Mouse (Mus musculus) embryonic fibroblast, embryonic 13.5 days (primary cell): ENCODE data around the gene Fah. TPM values are rescaled to one million over a fixed set of nuclear protein-coding genes. Genes with fewer than 3 reads are reported as not detected.

ENCODE experiments used
- H3K27ac ChIP-seq: 2 replicates; pipeline ENCODE4 v1.5.1; 2012; ENCODE audit warnings: low read length, control low read depth, inconsistent platforms; ENCODE audit not compliant: insufficient read depth
- H3K4me1 ChIP-seq: 2 replicates; pipeline ENCODE4 v1.6.1; 2011; ENCODE audit warnings: low read length; ENCODE audit not compliant: control insufficient read depth, insufficient read depth
- H3K4me3 ChIP-seq: 2 replicates; pipeline ENCODE4 v1.5.1; 2011; ENCODE audit warnings: mild to moderate bottlenecking, control low read depth, low read length; ENCODE audit not compliant: insufficient read depth
- CTCF ChIP-seq: IDR thresholded peaks from 2 replicates; pipeline ENCODE4 v1.5.1; 2011; ENCODE audit warnings: mild to moderate bottlenecking, control low read depth, low read length, moderate library complexity, borderline replicate concordance; ENCODE audit not compliant: insufficient read depth
- POLR2A ChIP-seq: IDR thresholded peaks from 2 replicates; pipeline ENCODE4 v1.6.1; 2011; ENCODE audit warnings: low read depth, mild to moderate bottlenecking, control low read depth, low read length, moderate library complexity
- polyA plus RNA-seq: library from polyadenylated mRNA; stranded (reverse); fragments of >200 nt; gene quantifications from 2 replicates; pipeline ENCODE4 v1.2.4, GENCODE M21; 2011; ENCODE audit warnings: low read depth; ENCODE audit not compliant: missing spikeins, insufficient read length

The Fah gene
- polyA plus RNA-seq, 1 experiment = 41.5 TPM

DNA sequence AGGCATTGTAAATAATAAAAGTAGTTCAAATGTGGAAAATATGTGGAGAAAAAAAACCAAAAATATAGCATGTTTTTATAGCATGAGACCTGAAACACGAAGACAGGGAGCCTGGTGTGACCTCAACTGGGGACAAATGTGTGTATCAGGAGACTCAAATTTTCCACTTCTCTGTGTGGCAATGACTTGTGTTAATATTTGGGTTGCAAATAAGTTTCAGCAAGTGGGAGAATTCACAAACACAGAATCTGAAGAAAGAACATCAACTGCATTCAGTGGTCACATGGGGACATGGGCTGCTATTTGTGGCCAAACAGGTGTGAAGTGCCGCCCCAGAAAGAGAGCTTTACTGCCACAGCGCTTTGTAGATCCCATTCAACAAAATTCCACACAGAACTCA lies 9.9 kb downstream of the Fah start:
- Histone ChIP-seq H3K4me3 (no peak overlapping the region), H3K4me1 (no peaks in the 10 kb centered on the region), H3K27ac (no peak overlapping the region)
- TF ChIP-seq CTCF (no peak), POLR2A (no peak)

DNA sequence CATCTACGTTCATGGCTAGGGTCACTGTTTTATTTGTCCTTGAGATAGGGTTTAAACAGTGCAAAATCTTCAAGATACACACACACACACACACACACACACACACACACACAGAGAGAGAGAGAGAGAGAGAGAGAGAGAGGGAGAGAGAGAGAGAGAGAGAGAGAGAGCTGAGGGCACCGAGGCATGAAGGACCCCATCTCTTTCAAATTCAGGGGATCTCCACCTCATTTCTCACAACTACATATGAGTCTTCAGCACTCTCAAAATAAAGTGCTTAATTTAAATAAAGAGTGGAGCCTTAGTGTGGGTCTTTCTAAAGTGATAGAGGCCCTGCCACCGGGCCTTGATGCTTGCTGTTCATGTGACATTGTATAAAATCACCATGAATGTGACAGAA lies 10.5 kb downstream of the Fah start:
- 0 out of 2 replicates have a peak, but pooled peaks cover 3% of the 10 kb centered on the region for H3K4me1 ChIP-seq
- TF ChIP-seq POLR2A = no peak
- no peak for TF ChIP-seq CTCF

DNA sequence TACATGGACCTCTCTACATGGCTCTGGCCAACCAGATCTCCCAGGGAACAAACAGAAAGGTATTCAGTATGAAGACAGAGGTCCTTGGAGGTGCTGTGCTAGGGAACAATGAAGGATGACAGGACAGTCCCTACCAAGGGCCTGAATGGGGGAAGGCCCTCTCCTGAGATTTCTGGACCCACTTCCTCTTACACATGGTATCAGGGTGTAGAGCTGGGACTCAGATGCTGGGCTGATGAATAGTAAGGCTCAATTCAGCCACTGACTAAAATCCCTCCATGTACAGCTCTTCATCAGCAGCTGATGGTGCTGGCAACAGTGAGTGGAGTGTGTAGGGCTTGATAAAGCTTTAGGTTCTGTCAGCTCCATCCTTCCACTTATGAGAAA lies 11.6 kb downstream of the Fah start:
- H3K27ac ChIP-seq = no peak overlapping the region
- no peak overlapping the region for H3K4me3 ChIP-seq
- no peak for TF ChIP-seq POLR2A
- TF ChIP-seq CTCF = no peak
- H3K4me1 ChIP-seq = 0 out of 2 replicates have a peak, but pooled peaks cover 3% of the 10 kb centered on the region

More for the DNA sequence above, 10.5 kb downstream of the Fah start:
- H3K27ac ChIP-seq = no peak overlapping the region
- no peak overlapping the region for H3K4me3 ChIP-seq

DNA sequence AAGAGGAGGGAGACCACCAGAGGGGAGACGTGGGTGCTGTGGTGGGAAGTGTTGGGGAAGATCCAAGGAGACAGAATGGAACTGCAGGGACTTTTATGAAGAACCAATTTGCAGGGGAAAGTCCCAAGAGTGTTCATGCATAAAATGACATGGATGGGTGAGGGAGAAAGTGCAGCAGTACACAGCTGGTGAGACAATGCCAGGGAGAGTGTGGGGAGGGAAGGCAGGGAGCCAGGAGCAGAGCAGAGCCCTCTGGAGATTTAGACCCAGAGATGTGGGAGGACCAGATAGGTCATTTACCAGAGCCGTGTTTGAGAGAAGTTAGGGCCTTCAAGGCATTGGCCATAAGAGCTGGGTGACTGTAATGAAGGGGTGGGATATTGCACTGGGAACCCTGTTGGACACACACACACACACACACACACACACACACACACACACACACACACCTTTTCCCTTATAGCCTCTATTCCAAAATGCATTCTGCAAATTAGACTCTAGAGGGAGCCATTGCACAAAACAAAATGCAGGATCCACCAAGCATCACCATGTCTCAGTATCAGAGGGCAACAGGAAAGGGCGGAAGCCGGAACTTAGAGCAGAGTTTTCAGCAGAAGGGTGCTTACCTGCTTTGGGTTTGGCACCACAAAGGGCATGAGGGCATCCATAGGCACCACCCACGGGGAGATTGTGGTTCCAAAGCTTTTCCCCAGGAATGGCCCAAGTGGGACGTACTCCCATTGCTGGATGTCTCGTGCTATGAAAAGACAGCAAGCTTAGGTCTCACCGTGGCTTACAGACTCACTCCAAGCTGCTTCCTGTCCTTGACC lies 12.2 kb downstream of the Fah start:
- H3K27ac ChIP-seq = no peak overlapping the region
- no peak overlapping the region for H3K4me3 ChIP-seq
- TF ChIP-seq POLR2A (no peak), CTCF (no peak)
- 0 out of 2 replicates have a peak, but pooled peaks cover 3% of the 10 kb centered on the region for H3K4me1 ChIP-seq

DNA sequence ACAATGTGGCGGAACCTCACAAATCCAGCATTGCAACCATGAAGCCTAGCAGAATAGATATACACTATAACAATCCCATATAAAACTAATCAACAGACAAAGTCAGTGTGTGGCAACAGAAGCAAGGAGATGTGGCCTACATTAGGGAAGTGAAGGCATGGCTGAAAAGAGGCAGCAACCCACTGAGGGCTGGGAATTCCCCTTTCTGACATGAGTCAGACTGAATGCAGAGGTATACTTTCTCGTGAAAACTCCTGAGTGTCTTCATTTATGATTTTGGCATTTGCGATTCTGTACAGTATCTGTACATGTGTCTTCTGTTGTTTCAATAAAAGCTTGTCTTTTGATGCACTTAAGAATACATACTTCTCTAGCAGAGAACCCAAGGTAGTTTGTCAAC lies 15.2 kb downstream of the Fah start:
- 0 out of 2 replicates have a peak, but pooled peaks cover 3% of the 10 kb centered on the region for H3K4me1 ChIP-seq
- no peak overlapping the region for H3K27ac ChIP-seq
- no peak overlapping the region for H3K4me3 ChIP-seq
- TF ChIP-seq CTCF (no peak), POLR2A (no peak)

DNA sequence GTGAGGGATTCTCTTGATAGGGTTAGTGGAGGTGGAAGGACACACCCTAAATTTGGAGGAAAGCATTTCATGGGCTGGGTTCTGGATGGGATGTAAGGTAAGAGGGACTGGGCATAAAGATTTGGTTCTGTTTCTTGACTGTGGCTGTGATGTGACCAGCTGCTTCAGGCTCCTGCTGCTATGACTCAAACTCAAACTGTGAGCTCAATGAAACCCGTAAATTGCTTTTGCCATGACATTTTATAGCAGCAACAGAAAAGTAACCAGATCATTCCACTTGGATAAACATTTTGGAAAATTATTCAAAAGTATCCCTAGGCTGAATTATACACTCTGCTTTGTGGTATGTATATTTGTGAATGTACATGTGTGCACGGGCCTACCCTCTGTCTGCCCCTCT lies 15.9 kb downstream of the Fah start:
- Histone ChIP-seq H3K27ac (no peak overlapping the region), H3K4me1 (0 out of 2 replicates have a peak, but pooled peaks cover 3% of the 10 kb centered on the region), H3K4me3 (no peak overlapping the region)
- TF ChIP-seq POLR2A (no peak), CTCF (no peak)

DNA sequence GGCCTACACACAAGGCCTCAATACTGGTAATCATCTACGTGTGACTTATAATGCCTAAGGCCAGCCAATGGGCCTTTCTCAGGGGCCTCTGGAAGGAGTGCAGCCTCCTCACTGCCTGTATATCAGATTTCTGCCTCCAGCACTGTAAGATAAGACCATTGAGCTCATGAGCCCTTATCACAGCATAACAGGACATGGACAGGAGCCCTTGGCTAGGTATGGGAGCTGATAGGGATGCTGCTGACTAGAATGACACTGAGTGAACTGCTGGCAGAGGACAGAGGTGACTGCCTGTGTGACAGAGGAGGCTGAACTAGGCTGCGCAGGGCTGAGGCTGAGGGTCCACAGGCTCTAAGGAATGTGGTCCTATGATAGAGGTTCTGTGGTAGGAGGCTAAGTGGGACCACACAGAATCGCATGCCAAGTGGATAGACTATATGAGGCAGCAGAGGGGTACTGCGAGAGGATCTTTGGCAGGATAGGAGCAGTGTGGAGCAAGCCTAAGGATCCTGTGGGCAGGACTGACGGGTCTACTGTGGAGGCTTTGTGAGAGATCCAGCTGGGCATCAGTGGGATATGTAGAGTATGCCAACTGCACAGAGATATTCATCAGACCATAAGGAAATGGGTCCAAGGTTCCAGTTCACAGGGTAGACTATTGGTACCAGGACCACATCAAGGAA lies 19.3 kb downstream of the Fah start:
- Histone ChIP-seq H3K4me1 (0 out of 2 replicates have a peak, but pooled peaks cover 3% of the 10 kb centered on the region), H3K27ac (no peak overlapping the region), H3K4me3 (no peak overlapping the region)
- TF ChIP-seq POLR2A (no peak), CTCF (no peak)

DNA sequence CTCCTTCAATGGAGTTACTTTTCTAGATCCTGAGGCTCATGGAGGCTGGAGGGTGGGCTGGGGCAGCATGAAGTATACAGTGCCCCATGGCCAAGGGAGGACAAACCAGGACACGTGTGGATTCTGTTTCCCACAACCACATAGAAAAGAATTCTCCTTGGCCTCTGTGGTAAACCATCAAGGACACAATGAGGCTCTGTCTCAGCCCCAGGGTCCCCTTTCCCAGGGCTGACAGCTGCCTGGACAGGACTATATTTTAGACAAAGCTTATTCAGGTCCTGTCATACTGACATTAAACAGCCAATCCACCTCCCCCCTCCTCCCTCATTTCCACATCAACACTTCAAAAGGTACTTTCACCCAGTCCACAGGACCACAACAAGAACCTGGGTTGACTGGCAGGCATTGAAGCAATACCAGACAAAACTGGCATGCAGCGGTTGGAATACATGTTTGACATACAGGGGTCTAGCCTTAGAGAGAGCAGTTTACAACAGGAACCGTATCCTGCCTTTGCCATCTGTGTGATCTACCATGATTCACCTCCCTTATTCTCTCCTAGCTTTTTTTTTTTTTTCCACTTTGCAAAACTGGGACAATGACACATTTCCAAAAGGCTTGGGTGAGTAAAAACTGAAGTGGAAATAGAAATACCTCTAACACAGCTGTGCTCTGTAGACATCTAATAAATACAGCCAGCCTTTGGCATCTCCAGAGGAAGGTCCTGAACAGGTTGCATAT lies 20.0 kb downstream of the Fah start:
- TF ChIP-seq POLR2A = no peak
- TF ChIP-seq CTCF = no peak
- Histone ChIP-seq H3K4me1 (0 out of 2 replicates have a peak, but pooled peaks cover 3% of the 10 kb centered on the region), H3K27ac (no peak overlapping the region), H3K4me3 (no peak overlapping the region)

DNA sequence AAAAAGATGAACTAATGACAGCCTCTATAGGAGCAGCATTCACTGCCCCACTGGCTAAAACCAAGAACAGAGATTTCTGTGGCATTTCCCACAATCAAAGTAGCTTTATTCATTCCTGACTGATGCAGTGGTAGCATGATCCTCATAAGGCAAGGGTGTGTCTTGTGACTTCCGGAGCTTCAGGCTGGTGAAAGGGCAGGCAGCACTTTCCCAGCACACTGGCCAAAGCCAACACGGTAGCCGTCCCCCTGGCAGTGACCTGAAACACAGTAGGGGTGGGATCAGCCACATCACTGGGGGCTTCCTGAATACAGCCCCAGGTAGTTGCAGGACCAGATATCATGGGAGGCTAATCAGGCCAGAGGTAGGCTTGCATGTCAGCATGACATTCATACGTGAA lies 21.4 kb downstream of the Fah start:
- Histone ChIP-seq H3K4me3 (no peak overlapping the region), H3K4me1 (no peaks in the 10 kb centered on the region), H3K27ac (no peak overlapping the region)
- TF ChIP-seq POLR2A (no peak), CTCF (no peak)

DNA sequence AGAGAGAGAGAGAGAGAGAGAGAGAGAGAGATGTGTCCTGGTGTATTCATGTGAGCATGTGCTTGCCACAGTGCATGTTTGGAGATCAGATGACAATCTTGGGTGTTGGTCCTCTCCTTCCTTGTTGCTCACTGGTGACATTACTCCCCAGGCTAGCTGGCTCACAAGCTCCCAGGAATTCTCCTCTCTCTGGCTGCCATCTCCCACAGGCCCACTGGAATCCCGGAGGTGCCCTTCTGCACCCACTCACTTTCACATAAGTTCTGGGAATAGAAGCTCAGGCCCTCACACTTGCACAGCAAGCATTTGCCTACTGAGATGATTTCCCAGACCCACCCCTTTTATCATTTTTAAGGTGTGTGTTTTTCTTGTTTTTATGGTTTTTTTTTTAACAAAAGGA lies 26.8 kb downstream of the Fah start:
- peaks cover 5% of the 10 kb centered on the region; the same call in 1 of the 2 replicates for H3K4me1 ChIP-seq
- H3K4me3 ChIP-seq = no peak overlapping the region
- no peak overlapping the region for H3K27ac ChIP-seq
- no peak for TF ChIP-seq POLR2A
- TF ChIP-seq CTCF = no peak
